Mouse (Mus musculus) myocyte (in vitro differentiated cells): ENCODE results near the gene Rnf180. TPM values are rescaled to one million over a fixed set of nuclear protein-coding genes. Genes with fewer than 3 reads are reported as not detected.

Experiments used
- H3K27me3 ChIP-seq: one replicate; pipeline ENCODE4 v1.6.1; 2011; ENCODE audit not compliant: control insufficient read depth, insufficient read depth, insufficient read length
- H3K36me3 ChIP-seq: one replicate; pipeline ENCODE4 v1.6.1; 2011; ENCODE audit not compliant: control insufficient read depth, insufficient read depth
- H3K4me2 ChIP-seq: one replicate; pipeline ENCODE4 v1.6.1; 2011; ENCODE audit warnings: low read depth, control low read depth
- H3K4me3 ChIP-seq: one replicate; pipeline ENCODE4 v1.5.1; 2011; ENCODE audit warnings: mild to moderate bottlenecking, control low read depth, moderate library complexity
- H3K79me2 ChIP-seq: one replicate; pipeline ENCODE4 v1.6.1; 2011; ENCODE audit not compliant: control insufficient read depth, insufficient read depth
- H3ac ChIP-seq: one replicate; pipeline ENCODE4 v1.6.1; 2011; ENCODE audit not compliant: control insufficient read depth, insufficient read length
- CEBPB ChIP-seq: IDR thresholded peaks from 2 replicates; pipeline ENCODE4 v1.6.1; 2011; ENCODE audit warnings: mild to moderate bottlenecking, moderate library complexity; ENCODE audit not compliant: poor library complexity, insufficient read depth, severe bottlenecking
- E2F4 ChIP-seq: IDR thresholded peaks from one replicate; pipeline ENCODE4 v1.6.1; 2011; ENCODE audit warnings: mild to moderate bottlenecking, control low read depth, moderate library complexity; ENCODE audit not compliant: insufficient read depth
- MAX ChIP-seq: IDR thresholded peaks from one replicate; pipeline ENCODE4 v1.6.1; 2011; ENCODE audit warnings: low read depth, mild to moderate bottlenecking, control low read depth
- MYOD1 ChIP-seq, 3 experiments: IDR thresholded peaks; one replicate each; pipeline ENCODE4 v1.6.1; 2011; ENCODE audit warnings: control low read depth in 2 of 3, low read depth in 2 of 3, mild to moderate bottlenecking in 2 of 3, moderate library complexity in 1 of 3; ENCODE audit not compliant: insufficient read length in 2 of 3, control insufficient read depth in 1 of 3
- MYOG ChIP-seq, 3 experiments: IDR thresholded peaks; one replicate each; pipeline ENCODE4 v1.6.1; 2011; ENCODE audit warnings: control low read depth in 2 of 3, low read depth in 2 of 3, mild to moderate bottlenecking in 2 of 3; ENCODE audit not compliant: insufficient read length in 2 of 3, control insufficient read depth in 1 of 3, insufficient read depth in 1 of 3
- POLR2A ChIP-seq: IDR thresholded peaks from one replicate; pipeline ENCODE4 v1.6.1; 2011; ENCODE audit warnings: low read depth, mild to moderate bottlenecking, control low read depth, moderate library complexity; ENCODE audit not compliant: insufficient read length
- POLR2AphosphoS2 ChIP-seq: IDR thresholded peaks from one replicate; pipeline ENCODE4 v1.6.1; 2011; ENCODE audit warnings: low read depth, control low read depth; ENCODE audit not compliant: insufficient read length
- REST ChIP-seq: IDR thresholded peaks from one replicate; pipeline ENCODE4 v1.6.1; 2011; ENCODE audit warnings: mild to moderate bottlenecking, control low read depth, moderate library complexity; ENCODE audit not compliant: insufficient read depth, insufficient read length
- SRF ChIP-seq: IDR thresholded peaks from one replicate; pipeline ENCODE4 v1.6.1; 2011; ENCODE audit warnings: low read depth; ENCODE audit not compliant: control insufficient read depth, insufficient read length
- TCF12 ChIP-seq: IDR thresholded peaks from one replicate; pipeline ENCODE4 v1.6.1; 2011; ENCODE audit warnings: mild to moderate bottlenecking, control low read depth; ENCODE audit not compliant: poor library complexity, insufficient read depth, severe bottlenecking
- TCF3 ChIP-seq: IDR thresholded peaks from one replicate; pipeline ENCODE4 v1.6.1; 2011; ENCODE audit warnings: low read depth, control low read depth; ENCODE audit not compliant: insufficient read length
- USF1 ChIP-seq: IDR thresholded peaks from one replicate; pipeline ENCODE4 v1.6.1; 2011; ENCODE audit warnings: low read depth, mild to moderate bottlenecking, control low read depth, moderate library complexity
- polyA plus RNA-seq: library from polyadenylated mRNA; unstranded; fragments of >200 nt; fragmentation: generic; extraction: Trizol; gene quantifications from one replicate; pipeline ENCODE4 v1.2.1, GENCODE M21; 2012; ENCODE audit warnings: missing spikeins

The Rnf180 gene
- polyA plus RNA-seq, 1 experiment, result not detected

DNA sequence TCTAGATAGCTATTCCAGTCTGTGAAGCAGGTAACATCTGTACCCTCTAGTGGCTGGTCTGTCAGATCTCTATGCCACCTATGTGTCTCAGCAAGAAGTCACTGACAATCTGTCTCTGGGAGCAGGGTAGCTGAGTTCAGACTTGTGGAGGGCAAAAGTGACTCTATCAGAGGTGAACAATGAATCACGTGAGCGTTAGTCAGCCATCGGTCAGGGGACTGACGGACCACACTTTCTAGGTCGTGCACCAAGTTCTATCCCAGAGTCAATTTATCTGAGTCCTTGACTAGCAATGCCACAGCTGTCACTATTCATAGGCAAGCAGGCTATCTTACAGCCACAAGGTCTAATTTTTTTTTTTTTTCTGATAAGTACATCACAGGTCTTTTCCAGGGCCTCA, 4.6 kb downstream of the Rnf180 start:
- Histone ChIP-seq H3K4me2 (no peak overlapping the region), H3K27me3 (no peaks in the 10 kb centered on the region), H3K4me3 (no peak overlapping the region), H3K79me2 (no peaks in the 10 kb centered on the region), H3K36me3 (no peaks in the 10 kb centered on the region), H3ac (no peak overlapping the region)
- TF ChIP-seq TCF3 (no peak), USF1 (no peak), CEBPB (no peak), E2F4 (no peak), SRF (no peak), MYOG (IDR thresholded peaks at IDR 0.05; ENCODE audit: control insufficient read depth in 1 of 3, insufficient read depth in 1 of 3, insufficient read length in 2 of 3, low read depth in 2 of 3) (no peak), TCF12 (no peak), MAX (no peak), POLR2AphosphoS2 (no peak), POLR2A (no peak), MYOD1 (IDR thresholded peaks at IDR 0.05; ENCODE audit: control insufficient read depth in 1 of 3, insufficient read length in 2 of 3, low read depth in 2 of 3) (no peak), REST (no peak)

DNA sequence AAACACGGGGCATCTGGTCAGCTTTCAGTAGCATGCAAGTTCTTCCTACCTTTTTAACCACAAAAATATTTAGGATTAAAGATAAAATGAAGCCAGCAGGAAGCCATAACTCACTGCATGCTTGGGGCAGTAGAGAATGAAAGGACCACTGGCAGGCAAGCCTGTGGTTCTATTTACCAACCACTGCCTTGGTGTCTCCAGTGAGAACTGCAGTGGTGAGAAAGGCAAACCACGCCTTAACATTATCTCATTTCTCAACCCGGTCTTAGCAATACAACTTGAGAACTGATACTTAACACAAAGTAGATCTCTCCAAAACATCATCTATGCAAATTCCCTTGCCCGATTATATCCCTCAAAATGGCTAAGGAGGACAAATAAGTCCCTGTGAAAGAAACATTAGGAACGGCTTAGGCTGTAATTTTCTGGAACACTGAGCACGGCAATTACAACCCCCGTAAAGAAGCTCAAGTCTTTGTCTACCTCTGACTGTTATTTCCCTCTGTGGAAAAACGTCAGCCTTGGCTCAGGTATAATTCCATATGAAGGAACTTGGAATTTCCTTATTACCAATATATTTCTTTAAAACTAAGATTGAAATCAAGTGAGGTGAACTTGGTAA, 15.1 kb downstream of the Rnf180 start:
- Histone ChIP-seq H3K4me3 (no peak overlapping the region), H3K36me3 (no peaks in the 10 kb centered on the region), H3K79me2 (no peaks in the 10 kb centered on the region), H3K27me3 (no peaks in the 10 kb centered on the region), H3ac (no peak overlapping the region), H3K4me2 (no peak overlapping the region)
- TF ChIP-seq TCF3 (no peak), REST (no peak), POLR2A (no peak), MAX (no peak), CEBPB (no peak), SRF (no peak), USF1 (no peak), TCF12 (no peak), MYOG (IDR thresholded peaks at IDR 0.05; ENCODE audit: control insufficient read depth in 1 of 3, insufficient read depth in 1 of 3, insufficient read length in 2 of 3, low read depth in 2 of 3) (no peak), MYOD1 (IDR thresholded peaks at IDR 0.05; ENCODE audit: control insufficient read depth in 1 of 3, insufficient read length in 2 of 3, low read depth in 2 of 3) (no peak), E2F4 (no peak), POLR2AphosphoS2 (no peak)

DNA sequence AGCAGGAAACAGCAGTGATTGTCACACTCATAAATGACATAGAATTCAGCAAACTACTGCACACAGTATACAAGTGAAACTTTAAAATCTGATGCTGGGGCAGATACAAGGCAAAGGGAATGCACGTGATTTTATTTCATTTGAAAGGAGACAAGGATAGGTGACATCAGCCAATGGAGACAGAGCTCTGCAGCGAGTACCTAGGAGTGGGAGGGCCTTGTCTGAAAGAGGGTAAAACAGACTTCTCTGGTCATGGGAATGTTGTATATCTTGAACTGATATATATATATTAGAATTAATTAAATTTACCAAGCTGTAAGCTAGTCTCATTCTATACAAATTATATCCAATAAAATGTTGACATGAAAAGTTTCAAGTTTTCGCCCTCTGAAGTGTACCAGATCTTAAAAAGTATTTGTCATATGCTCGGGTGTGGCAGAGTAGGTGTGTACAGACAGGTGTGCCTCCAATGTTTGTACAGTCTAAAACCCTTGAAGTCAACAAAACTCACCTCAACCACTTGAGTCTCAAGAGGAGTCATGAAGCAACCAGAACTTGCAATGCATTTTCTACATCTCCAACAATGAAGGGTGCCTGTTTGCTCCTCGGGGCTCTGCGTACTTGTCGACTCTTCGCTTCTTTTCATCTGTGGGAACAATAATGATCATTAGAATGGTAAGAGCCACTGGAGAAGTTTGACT, 24.1 kb downstream of the Rnf180 start:
- no peak for TF ChIP-seq MAX
- no peak for TF ChIP-seq USF1
- TF ChIP-seq MYOG (IDR thresholded peaks at IDR 0.05; ENCODE audit: control insufficient read depth in 1 of 3, insufficient read depth in 1 of 3, insufficient read length in 2 of 3, low read depth in 2 of 3), result no peak
- no peak for TF ChIP-seq SRF
- TF ChIP-seq TCF12, result no peak
- TF ChIP-seq POLR2AphosphoS2, result no peak
- no peak for TF ChIP-seq CEBPB
- TF ChIP-seq TCF3, result no peak
- no peak for TF ChIP-seq E2F4
- no peak for TF ChIP-seq REST
- TF ChIP-seq MYOD1 (IDR thresholded peaks at IDR 0.05; ENCODE audit: control insufficient read depth in 1 of 3, insufficient read length in 2 of 3, low read depth in 2 of 3), result no peak
- no peak for TF ChIP-seq POLR2A
- no peak overlapping the region for H3ac ChIP-seq
- H3K4me2 ChIP-seq, result no peak overlapping the region
- no peaks in the 10 kb centered on the region for H3K36me3 ChIP-seq
- H3K4me3 ChIP-seq, result no peak overlapping the region
- H3K79me2 ChIP-seq, result no peaks in the 10 kb centered on the region
- H3K27me3 ChIP-seq, result no peaks in the 10 kb centered on the region

DNA sequence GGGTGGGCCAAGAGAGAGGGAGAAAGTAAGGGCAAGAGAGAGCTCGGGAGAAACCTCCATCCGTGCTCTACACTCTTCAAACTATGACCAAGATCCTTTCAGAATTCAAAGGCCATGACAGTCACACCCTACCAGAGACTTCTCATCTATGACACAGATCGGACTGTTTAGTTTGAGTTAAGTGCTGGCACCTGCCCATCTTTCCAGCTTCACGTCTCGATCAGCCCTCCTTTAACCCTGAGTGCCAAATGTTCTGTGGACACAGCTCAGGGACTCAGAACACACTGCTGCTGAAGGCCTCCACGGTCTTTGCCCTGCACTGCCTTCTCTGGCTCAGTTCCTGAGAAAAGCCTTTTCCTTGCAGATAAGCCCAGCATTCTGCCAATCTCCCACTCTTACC, 27.2 kb downstream of the Rnf180 start:
- Histone ChIP-seq H3K4me3 (no peak overlapping the region), H3K4me2 (no peak overlapping the region), H3K27me3 (no peaks in the 10 kb centered on the region), H3K79me2 (no peaks in the 10 kb centered on the region), H3ac (no peak overlapping the region), H3K36me3 (no peaks in the 10 kb centered on the region)
- TF ChIP-seq REST, result no peak
- no peak for TF ChIP-seq TCF12
- TF ChIP-seq POLR2A, result no peak
- no peak for TF ChIP-seq TCF3
- no peak for TF ChIP-seq USF1
- no peak for TF ChIP-seq MYOD1 (IDR thresholded peaks at IDR 0.05; ENCODE audit: control insufficient read depth in 1 of 3, insufficient read length in 2 of 3, low read depth in 2 of 3)
- no peak for TF ChIP-seq SRF
- TF ChIP-seq MAX, result no peak
- no peak for TF ChIP-seq CEBPB
- no peak for TF ChIP-seq POLR2AphosphoS2
- no peak for TF ChIP-seq MYOG (IDR thresholded peaks at IDR 0.05; ENCODE audit: control insufficient read depth in 1 of 3, insufficient read depth in 1 of 3, insufficient read length in 2 of 3, low read depth in 2 of 3)
- no peak for TF ChIP-seq E2F4
